Mouse (Mus musculus): ENCODE data around the gene Tmem213.

The Tmem213 gene

DNA sequence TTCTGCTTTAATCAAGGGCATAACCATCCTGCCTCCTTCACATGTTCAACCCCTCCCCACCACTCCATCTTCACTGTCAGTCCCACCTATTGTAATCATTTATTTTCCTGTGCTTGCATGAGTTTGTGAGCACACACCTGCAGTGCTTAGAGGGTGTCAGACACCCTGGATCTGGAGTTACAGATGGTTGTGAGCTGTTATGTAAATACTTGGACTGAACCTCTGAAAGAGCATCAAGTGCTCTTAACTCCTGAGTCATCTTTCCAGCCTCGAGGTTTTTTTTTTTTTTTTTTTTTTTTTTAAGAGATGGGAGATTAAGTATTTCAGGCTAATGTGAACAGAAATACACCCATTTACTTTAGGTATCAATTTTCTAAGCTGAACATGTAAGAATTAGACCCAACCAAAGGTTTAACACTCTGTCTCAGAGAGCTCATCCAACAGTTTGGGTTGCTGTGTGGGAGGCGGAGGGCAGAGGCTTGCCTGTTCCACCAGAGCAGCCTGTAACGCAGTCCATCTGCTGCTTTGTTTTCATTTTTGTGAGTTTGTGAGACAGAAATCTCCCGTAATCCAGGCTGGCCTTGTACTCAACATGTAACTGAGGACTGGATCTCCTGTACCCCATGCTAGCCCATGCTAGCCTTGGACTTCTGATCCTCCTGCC, 7.2 kb downstream of the Tmem213 start:
- no peak for DNase-seq (ENCODE audit: low read depth in 2 of 2, low spot score in 2 of 2)

DNA sequence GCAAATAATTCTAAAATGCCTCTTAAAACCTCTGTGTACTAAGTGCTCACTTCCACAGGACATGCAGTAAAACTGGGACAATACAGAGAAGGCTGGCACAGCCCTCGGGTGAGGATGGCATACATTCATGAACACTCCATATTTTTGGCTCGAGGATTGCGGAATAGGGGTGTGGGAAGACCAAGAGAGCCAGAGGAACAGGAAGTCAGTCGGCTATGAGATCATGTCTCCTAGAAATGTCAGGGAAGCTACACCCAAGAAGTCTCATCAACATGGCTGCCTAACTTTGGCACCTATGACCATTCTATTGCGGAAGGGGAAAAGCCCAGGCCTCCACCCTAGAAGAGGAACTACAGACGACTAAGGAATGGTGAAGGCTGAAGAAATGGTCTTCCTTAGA, 9.3 kb downstream of the Tmem213 start:
- no peak for DNase-seq (ENCODE audit: low read depth in 2 of 2, low spot score in 2 of 2)

DNA sequence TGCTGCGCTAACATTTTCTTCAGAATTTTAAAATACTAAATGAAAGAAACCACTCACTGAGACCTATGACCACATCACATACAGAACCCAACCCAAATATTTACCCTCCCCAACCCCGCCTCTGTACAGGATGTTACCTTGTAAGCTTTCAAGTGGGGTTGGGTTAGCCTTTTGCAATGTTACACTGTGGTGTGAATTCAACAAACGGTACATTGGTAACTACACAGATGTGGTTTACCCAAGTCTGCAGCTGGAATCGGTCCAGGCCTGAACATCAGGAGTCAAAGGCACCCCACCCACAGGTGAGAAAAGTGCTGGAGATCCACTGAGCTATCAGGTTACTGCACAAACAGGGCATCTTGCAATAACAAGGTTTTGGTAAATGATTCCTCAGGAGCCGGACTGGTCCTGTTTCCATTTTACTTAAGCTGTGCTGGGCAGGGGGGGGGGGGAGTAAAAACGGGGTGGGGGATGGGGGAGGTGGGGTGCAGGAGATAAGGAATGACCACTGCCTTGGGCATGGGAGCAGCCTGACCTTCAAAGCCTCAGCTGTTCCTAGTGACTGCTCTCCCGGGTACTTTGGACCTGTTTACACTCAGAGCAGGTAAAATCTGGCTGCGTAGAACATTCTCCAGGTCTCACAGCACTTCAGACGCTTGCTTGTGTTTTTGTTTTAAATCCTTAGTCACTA, 11.8 kb downstream of the Tmem213 start:
- DNase-seq (ENCODE audit: low read depth in 2 of 2, low spot score in 2 of 2) = peak; percentile 54 to 61

DNA sequence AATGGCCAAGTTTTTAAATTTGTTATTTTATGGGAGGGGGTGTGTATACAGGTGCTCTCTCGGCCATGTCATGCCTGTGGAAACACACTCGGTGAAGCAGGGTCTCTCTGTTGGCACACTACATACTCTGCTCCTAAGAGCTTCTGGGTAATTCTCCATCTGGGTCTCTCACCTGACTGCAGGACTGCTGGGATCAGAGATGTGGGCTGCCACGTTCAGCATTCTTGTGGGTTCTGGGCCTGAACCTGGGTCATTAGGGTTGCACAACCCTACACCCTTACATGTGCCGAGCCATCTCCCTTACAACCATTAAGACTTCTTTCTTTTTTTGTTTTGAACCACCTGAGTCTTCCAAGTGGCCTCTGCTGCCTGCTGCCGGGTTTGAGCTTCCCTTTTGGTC, 12.8 kb downstream of the Tmem213 start:
- DNase-seq (ENCODE audit: low read depth in 2 of 2, low spot score in 2 of 2) = no peak

- DNase-seq (ENCODE audit: low read depth in 2 of 2, low spot score in 2 of 2) = no peak
Observed at GRCm38 (mm10) chr6:38122791-38123190, 13.7 kb downstream of the Tmem213 start.

- DNase-seq (ENCODE audit: low read depth in 2 of 2, low spot score in 2 of 2) = no peak
Observed at GRCm38 (mm10) chr6:38123471-38124206, 14.6 kb downstream of the Tmem213 start.

DNA sequence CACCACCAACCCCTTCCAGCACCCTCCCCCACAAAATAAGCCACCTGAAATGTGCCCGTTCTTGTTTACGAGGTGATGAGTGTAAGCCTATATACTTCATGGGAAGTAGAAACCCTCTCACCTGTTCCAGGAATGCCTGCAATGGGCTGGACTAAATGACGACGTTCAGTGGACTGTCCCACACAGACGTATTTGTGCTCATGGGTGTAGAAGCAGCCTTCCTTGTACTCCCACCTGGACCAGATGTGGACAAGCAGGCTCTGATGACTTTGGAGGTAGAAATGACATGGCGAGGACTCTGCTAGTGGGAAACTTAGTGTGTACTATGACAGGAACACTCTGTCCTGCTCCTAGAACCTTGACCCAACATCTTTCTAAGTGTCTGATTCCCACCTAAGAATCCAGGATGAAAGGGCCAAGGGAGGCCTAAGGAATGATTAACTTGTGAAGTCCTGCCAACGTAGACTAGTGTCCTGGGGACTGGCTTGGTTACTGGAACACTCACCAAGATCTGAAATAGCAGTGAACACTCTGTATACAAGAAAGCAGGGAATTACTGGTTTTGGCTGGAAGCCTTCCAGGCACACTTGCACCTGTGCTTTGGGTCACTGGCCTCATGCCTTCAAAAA, 15.3 kb downstream of the Tmem213 start, which contains the start of gene Atp6v0a4:
Gene Atp6v0a4 (minus strand): TSS at position 380 of the 629 bp plus-strand sequence.
- no peak for DNase-seq (ENCODE audit: low read depth in 2 of 2, low spot score in 2 of 2)

- no peak for DNase-seq (ENCODE audit: low read depth in 2 of 2, low spot score in 2 of 2)
Observed at GRCm38 (mm10) chr6:38124882-38125281, 15.8 kb downstream of the Tmem213 start.

GRCm38 (mm10) chr6:38125462-38125861, 16.4 kb downstream of the Tmem213 start:
- DNase-seq (ENCODE audit: low read depth in 2 of 2, low spot score in 2 of 2) = no peak

GRCm38 (mm10) chr6:38128115-38128514, 19.1 kb downstream of the Tmem213 start:
- DNase-seq (ENCODE audit: low read depth in 2 of 2, low spot score in 2 of 2) = no peak

- no peak for DNase-seq (ENCODE audit: low read depth in 2 of 2, low spot score in 2 of 2)
Observed at GRCm38 (mm10) chr6:38129883-38130282, 20.8 kb downstream of the Tmem213 start.

DNA sequence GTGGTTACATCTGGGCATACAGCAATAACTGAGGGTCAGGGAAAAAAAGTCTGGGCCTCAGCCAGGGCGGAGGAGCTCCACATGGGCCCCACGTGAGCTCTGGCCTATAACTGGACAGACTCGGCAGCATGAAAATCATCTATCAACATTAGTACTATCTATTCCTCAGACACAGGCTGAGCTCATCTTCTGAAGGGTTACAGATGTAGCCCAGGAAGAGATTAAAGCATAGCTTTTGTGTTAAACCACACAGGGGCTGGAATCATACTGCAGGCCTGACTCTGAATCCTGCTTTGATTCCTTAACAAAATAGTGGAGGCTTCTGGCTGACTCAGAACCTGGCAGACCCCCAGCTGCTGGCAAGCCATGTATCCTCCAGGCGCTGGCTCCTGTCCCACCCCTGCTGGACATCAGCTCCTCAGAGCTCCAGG, 22.8 kb downstream of the Tmem213 start:
- DNase-seq (ENCODE audit: low read depth in 2 of 2, low spot score in 2 of 2) = no peak

GRCm38 (mm10) chr6:38134806-38135559, 25.9 kb downstream of the Tmem213 start:
- no peak for DNase-seq (ENCODE audit: low read depth in 2 of 2, low spot score in 2 of 2)

DNA sequence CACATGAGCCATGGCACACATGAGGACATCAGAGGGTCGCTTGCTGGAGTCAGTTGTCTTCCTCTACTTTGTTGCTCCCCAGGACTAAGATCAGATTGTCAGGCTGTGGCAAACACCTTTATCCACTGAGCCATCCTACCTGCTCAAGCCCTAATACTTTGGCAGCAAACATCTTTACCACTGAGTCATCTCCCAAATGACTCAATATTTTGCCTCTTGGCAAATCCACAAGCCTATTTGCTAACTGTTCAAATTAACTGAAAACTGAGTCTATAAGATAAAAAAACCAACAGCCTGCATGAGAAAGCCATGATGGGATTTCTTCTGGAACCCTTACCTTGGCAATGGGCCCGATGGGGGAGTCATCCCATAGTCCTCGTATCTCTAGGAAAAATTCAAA, 30.0 kb downstream of the Tmem213 start:
- no peak for DNase-seq (ENCODE audit: low read depth in 2 of 2, low spot score in 2 of 2)

DNA sequence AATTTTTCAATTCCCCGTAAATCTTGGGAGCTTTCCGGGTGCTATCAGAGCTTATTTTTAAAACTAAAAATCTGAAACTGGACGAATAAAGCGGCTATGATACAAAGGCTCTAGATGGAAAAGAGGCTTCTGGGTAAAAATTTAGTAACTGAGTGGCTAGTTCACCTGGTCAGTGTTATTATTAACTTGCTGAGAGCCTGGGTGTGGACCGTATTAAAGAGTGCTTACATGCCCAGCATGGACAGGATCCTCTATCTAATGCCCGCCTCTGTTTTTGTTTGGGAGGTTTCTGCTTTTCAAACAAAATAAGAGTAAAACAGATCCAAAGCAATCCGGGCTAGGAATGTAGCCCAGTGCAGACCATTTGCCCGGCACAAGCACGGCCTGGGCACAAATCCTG, 31.3 kb downstream of the Tmem213 start:
- DNase-seq (ENCODE audit: low read depth in 2 of 2, low spot score in 2 of 2) = no peak

- DNase-seq (ENCODE audit: low read depth in 2 of 2, low spot score in 2 of 2) = no peak
Observed at GRCm38 (mm10) chr6:38144161-38144998, 35.3 kb downstream of the Tmem213 start.

- no peak for DNase-seq (ENCODE audit: low read depth in 2 of 2, low spot score in 2 of 2)
Observed at GRCm38 (mm10) chr6:38145463-38146065, 36.5 kb downstream of the Tmem213 start.

- no peak for DNase-seq (ENCODE audit: low read depth in 2 of 2, low spot score in 2 of 2)
Observed at GRCm38 (mm10) chr6:38147301-38147700, 38.2 kb downstream of the Tmem213 start.

- DNase-seq (ENCODE audit: low read depth in 2 of 2, low spot score in 2 of 2) = no peak
Observed at GRCm38 (mm10) chr6:38148626-38149025, 39.6 kb downstream of the Tmem213 start.

GRCm38 (mm10) chr6:38149483-38149882, 40.4 kb downstream of the Tmem213 start:
- DNase-seq (ENCODE audit: low read depth in 2 of 2, low spot score in 2 of 2) = no peak

All from CD8-positive naive resting alpha-beta T cell, adult 2 months (primary cell).